Mouse (Mus musculus) stomach, embryonic 16.5 days (tissue): ENCODE results near the gene Ifrd2. TPM values are rescaled to one million over a fixed set of nuclear protein-coding genes. Genes with fewer than 3 reads are reported as not detected.
A peak's percentile ranks its signal among the peaks of the same experiment; 100 is the strongest.

Source experiments
- ATAC-seq: fragments of 200-750 bp; cut with Nextera tagmentation; 2 replicates; pipeline ENCODE4 v1.8.0; 2017; ENCODE audit warnings: moderate number of reproducible peaks, moderate TSS enrichment; ENCODE audit not compliant: insufficient read depth, low FRiP score
- H3K27ac ChIP-seq: fragments of 300-500 bp; sonication (generic); 2 replicates; pipeline ENCODE4 v1.5.1; 2014; ENCODE audit warnings: low read length
- H3K27me3 ChIP-seq: fragments of 300-500 bp; sonication (generic); 2 replicates; pipeline ENCODE4 v1.6.1; 2014; ENCODE audit warnings: low read length, control low read depth, mixed read lengths; ENCODE audit not compliant: control insufficient read depth, insufficient read depth
- H3K36me3 ChIP-seq: fragments of 300-500 bp; sonication (generic); 2 replicates; pipeline ENCODE4 v1.6.1; 2014; ENCODE audit warnings: low read length; ENCODE audit not compliant: control insufficient read depth, insufficient read depth
- H3K4me1 ChIP-seq: fragments of 300-500 bp; sonication (generic); 2 replicates; pipeline ENCODE4 v1.6.1; 2014; ENCODE audit warnings: low read length, control low read depth, mixed read lengths; ENCODE audit not compliant: control insufficient read depth, insufficient read depth
- H3K4me2 ChIP-seq: fragments of 300-500 bp; sonication (generic); 2 replicates; pipeline ENCODE4 v1.6.1; 2014; ENCODE audit warnings: low read depth, low read length, mixed read lengths
- H3K4me3 ChIP-seq: fragments of 300-500 bp; sonication (generic); replicated peaks from 2 replicates; pipeline ENCODE4 v1.5.1; 2014; ENCODE audit warnings: mild to moderate bottlenecking, low read length
- H3K9ac ChIP-seq: fragments of 300-500 bp; sonication (generic); 2 replicates; pipeline ENCODE4 v1.6.1; 2014; ENCODE audit warnings: low read length
- H3K9me3 ChIP-seq: fragments of 300-500 bp; sonication (generic); replicated peaks from 2 replicates; pipeline ENCODE4 v1.6.1; 2016; ENCODE audit warnings: low read length, control low read depth; ENCODE audit not compliant: control insufficient read depth
- WGBS: fragments of 180-500 bp; shearing (Covaris S2); extraction: QIAGEN DNeasy Blood & Tissue Kit; methylation state at CpG from one replicate; pipeline ENCODE4 v1.1.7; 2014; 5-methylcytosine and 5-hydroxymethylcytosine counted together
- polyA plus RNA-seq: library from polyadenylated mRNA; unstranded; fragments of >200 nt; fragmentation: Nextera tagmentation; extraction: Ambion mirVana; gene quantifications from 2 replicates; pipeline ENCODE4 v1.2.1, GENCODE M21; 2015

Ifrd2 gene
- polyA plus RNA-seq, 1 experiment from 2014 or later: 62.0 TPM

DNA sequence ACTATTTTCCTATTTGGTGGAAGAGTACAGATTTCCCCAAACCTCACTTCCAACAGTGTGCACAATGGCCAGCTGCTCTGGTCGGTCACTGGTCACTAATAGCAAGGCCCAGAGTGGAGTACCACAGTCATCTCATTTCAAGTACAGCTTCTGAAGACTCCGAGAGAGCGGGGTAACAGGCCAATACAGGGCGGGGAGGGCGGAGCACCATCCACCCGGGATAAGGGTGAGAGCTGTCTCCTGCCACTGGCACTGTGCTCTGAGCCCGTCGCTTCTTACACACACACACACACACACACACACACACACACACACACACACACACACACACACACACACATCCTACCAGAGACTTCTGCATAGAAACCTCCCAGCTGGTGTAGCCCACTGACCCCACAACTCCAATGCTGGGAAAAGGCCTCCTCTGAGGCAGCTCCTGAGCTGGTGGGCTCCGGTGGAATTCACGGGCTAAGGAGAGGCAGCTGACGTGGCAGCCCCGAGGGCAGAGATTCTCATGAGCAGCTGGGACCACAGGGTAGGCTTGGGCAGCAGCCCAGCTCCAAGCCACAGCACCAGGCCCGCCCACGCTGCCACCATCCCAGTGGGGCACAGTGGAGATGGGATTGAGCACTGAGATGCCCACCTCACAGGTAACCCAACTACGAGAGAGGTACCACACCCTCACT, 38.9 kb downstream of the Ifrd2 start:
- peak overlapping the region; percentile 80 for H3K27ac ChIP-seq
- 0 out of 2 replicates have a peak, but pooled peaks cover 2% of the 10 kb centered on the region for H3K36me3 ChIP-seq
- H3K9ac ChIP-seq: peak overlapping the region; percentile 70
- H3K9me3 ChIP-seq: no peaks in the 10 kb centered on the region
- WGBS: 31% methylated on average over 14 of the region's 15 CpGs
- H3K4me2 ChIP-seq: peak overlapping the region; percentile 23
- H3K27me3 ChIP-seq: no peaks in the 10 kb centered on the region
- ATAC-seq: peak; percentile 12
- peaks cover 64% of the 10 kb centered on the region for H3K4me1 ChIP-seq
- H3K4me3 ChIP-seq: no peak overlapping the region

DNA sequence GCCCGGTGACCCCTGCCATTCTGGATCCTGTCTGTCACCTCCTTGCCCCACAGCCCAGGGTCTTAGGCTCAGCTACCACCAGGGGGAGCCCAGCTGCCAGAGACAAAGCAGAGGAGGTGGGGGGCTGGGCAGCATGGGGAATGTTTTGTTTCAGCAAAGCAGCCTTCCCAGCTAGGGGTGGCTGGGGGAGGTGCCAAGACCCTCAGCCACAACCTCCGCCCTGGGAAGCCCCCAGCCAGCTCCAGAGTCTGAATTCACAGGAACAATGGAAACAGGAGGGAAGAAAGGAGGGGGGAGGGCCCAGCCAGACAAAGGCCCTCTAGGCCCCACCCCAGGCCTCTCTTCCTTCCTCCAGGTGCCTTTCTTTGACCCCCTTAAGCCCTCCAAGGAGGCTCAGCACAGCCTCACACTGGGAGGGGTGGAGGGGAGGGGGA, 39.4 kb downstream of the Ifrd2 start:
- peak; percentile 62 for ATAC-seq
- WGBS: 6% methylated on average over 2 of the region's 2 CpGs
- Histone ChIP-seq H3K4me2 (peak overlapping the region; percentile 23), H3K4me3 (no peak overlapping the region), H3K36me3 (0 out of 2 replicates have a peak, but pooled peaks cover 2% of the 10 kb centered on the region), H3K9ac (peak overlapping the region; percentile 70), H3K27me3 (no peaks in the 10 kb centered on the region), H3K4me1 (peaks cover 67% of the 10 kb centered on the region), H3K27ac (peak overlapping the region; percentile 80), H3K9me3 (no peaks in the 10 kb centered on the region)

DNA sequence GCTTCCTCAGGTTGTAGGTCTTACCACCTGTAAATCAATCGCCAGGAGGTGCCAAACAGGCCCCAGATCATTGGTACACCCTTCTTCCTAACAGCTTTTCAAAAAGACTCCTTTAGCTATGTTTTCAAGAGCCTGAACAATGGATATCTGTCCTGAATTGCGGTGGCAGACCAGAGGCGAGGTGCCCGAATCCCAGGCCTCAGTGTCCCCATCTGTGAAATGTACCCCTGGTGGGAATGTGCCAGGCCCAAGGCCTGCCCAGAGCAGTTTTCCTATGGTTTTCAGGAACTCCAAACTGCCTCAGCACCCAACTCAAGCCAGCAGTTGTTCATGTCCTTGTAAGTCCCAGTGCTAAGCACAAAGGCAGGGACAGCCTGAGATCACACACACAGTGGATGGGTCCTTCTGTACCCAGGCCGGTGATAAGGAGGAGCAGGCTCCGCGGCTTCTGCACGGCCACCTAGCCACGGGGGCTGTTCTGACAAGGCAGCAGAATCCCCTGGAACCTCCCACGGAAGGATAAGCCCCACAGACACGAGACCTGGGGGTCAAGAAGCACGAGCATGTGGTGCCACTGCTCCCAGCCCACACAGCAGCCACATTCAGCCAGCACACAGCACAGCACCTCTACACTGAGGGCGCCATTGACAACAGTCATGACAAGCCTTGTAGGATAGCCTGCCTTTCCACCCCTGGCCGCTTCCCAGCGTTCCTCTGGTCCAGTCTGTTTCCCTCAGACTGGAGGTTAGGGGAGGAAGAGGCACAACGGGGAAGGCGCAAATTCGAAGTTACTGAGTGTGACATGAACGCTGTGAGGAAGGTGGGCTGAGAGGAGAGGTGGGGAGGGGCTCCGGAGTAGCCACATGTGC, 40.2 kb downstream of the Ifrd2 start:
- Histone ChIP-seq H3K27me3 (no peaks in the 10 kb centered on the region), H3K27ac (peak overlapping the region; percentile 80), H3K4me2 (peak overlapping the region; percentile 41; the same call in 1 of the 2 replicates), H3K9me3 (no peaks in the 10 kb centered on the region), H3K9ac (peak overlapping the region; percentile 70; the same call in 1 of the 2 replicates), H3K36me3 (0 out of 2 replicates have a peak, but pooled peaks cover 2% of the 10 kb centered on the region), H3K4me1 (peaks cover 75% of the 10 kb centered on the region), H3K4me3 (no peak overlapping the region)
- ATAC-seq: no peak
- 42% methylated on average over 20 of the region's 20 CpGs for WGBS

DNA sequence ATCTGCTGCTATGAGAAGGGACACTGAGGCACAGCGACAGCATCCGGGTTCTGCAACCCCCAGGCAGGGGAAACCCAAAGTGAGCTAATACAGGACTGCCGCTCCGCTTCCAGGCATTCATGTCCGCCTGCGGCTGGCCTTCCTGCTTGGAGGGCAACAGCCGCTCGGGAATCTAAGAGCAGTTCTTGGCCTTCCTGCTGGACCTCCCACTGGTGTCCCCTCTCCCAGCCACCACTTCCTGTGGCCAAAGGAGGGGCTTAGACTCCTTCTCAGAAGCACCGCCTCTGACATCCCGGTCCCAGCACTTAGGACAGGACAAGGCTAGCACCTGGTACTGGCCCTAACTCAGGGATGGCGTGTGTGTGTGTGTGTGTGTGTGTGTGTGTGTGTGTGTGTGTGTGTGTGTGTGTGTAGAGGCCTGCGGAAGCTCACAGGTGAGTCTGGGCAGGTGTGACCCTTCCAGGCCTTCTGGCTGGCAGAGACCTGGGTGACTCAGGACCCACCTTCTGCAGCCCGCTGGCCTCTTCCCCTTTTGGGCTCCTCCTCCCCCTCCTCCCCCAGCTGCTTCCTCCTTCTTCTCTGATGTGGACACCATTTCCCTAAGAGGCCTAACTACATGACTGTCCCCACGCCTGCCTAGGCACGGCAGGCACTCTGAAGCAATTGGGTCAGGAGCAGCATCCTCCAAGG, 41.4 kb downstream of the Ifrd2 start:
- Histone ChIP-seq H3K36me3 (0 out of 2 replicates have a peak, but pooled peaks cover 2% of the 10 kb centered on the region), H3K27ac (peak overlapping the region; percentile 80), H3K9me3 (no peaks in the 10 kb centered on the region), H3K4me1 (peaks cover 79% of the 10 kb centered on the region), H3K4me3 (no peak overlapping the region), H3K9ac (peak overlapping the region; percentile 48), H3K4me2 (peak overlapping the region; percentile 41), H3K27me3 (no peaks in the 10 kb centered on the region)
- 52% methylated on average over 15 of the region's 15 CpGs for WGBS
- ATAC-seq: no peak

DNA sequence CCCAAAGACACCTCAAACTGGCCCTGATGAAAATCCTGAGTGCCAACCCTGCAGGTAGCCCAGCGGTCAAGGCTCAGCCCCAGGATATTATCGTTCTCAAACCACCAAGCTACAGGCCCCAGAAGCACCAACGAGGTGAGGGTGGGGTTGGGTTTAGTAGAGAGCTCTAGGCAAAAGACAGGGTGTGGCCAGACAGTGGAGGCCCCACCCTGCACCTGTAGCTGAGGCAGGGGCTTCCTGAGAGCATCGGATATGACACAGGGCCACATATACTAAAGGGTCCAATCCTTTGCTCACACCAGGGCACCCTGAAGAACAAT, 41.9 kb downstream of the Ifrd2 start:
- peaks cover 75% of the 10 kb centered on the region for H3K4me1 ChIP-seq

DNA sequence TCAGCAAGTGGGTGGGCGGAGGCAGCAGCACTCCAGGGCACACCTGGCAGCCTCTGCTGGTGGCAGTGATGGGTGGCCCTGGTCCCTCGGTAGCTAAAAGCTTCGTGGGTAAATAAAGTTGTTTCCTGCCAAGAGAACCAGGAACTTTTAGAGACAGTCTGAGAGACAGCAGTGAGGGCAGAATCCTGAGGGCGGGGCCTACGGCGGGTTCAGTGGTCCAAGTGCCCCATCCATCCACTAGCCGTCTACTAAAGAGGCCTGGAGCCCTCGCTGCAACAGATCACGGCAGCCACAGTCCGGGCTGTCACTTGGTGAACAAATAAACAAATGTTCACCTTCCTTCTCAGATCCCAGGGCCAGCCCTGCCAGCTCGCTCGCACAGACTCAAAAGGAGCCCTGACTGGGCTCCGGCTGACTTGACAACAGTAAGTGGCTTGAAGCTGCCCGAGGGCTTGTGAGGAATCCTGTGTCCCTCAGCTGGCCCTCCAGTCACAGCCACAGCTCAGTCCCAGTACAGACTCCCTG, 42.5 kb downstream of the Ifrd2 start:
- peak overlapping the region; percentile 47 for H3K9ac ChIP-seq
- peak overlapping the region; percentile 41 for H3K4me2 ChIP-seq
- 22% methylated on average over 14 of the region's 14 CpGs for WGBS
- H3K4me3 ChIP-seq: no peak overlapping the region; the same call in 1 of the 2 replicates
- no peaks in the 10 kb centered on the region for H3K27me3 ChIP-seq
- H3K9me3 ChIP-seq: no peaks in the 10 kb centered on the region
- peaks cover 69% of the 10 kb centered on the region for H3K4me1 ChIP-seq
- H3K27ac ChIP-seq: peak overlapping the region; percentile 80
- ATAC-seq: no peak
- no peaks in the 10 kb centered on the region for H3K36me3 ChIP-seq

More for the DNA sequence above, 41.9 kb downstream of the Ifrd2 start:
- no peak for ATAC-seq
- no peak overlapping the region for H3K4me3 ChIP-seq
- no peaks in the 10 kb centered on the region for H3K36me3 ChIP-seq
- H3K4me2 ChIP-seq: peak overlapping the region; percentile 41; the same call in 1 of the 2 replicates
- peak overlapping the region; percentile 47 for H3K9ac ChIP-seq
- no peaks in the 10 kb centered on the region for H3K27me3 ChIP-seq
- no peaks in the 10 kb centered on the region for H3K9me3 ChIP-seq
- WGBS: 34% methylated on average over 4 of the region's 4 CpGs
- peak overlapping the region; percentile 80 for H3K27ac ChIP-seq

DNA sequence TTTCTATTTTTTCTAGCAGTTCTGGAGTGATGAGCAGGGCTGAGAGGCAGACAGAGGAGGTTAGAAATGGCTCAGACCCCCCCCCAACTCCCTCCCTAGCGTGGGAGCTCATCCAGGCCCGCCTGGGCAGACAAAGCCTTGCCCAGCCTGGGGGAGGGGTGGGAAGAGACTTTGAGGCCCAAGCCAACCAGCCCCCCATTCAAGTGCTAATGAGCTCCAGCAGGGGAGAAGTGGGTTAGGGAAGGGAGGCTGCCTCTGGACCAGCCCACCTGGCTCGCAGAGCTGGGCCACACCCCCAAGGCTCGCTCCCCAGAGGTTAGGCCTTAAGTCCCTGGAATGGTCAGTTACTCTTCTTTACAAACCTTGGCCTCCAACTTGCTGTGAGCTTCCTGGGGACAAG, 43.1 kb downstream of the Ifrd2 start:
- H3K27me3 ChIP-seq: no peaks in the 10 kb centered on the region
- peaks cover 69% of the 10 kb centered on the region for H3K4me1 ChIP-seq
- no peak for ATAC-seq
- H3K4me3 ChIP-seq: no peak overlapping the region
- 12% methylated on average over 4 of the region's 4 CpGs for WGBS
- H3K4me2 ChIP-seq: peak overlapping the region; percentile 41
- H3K9me3 ChIP-seq: no peaks in the 10 kb centered on the region
- no peaks in the 10 kb centered on the region for H3K36me3 ChIP-seq
- peak overlapping the region; percentile 47 for H3K9ac ChIP-seq
- H3K27ac ChIP-seq: peak overlapping the region; percentile 80

DNA sequence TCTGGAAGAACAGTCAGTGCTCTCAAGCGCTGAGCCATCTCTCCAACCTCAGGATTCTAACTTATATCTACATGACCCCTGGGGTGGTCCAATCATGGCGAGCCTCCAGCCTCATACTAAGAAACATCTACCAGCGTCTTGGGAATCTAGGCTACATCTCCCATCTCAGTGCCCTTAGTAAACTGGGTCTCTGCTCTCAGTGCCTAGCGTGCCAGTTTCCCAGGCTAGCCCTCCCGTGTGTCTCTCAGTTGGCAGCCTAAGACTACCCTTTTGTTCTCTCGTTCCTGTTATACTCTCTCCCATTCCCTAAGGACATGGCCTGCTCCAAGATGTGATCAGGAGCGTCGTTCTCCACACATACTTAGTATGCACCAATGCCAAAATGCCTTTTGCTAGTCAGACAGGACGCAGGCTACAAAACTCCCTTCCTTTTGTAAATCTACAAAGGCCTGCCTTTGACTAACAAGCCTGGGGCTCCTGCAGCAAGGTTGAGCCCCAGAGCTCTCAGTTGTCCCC, 43.9 kb downstream of the Ifrd2 start:
- Histone ChIP-seq H3K27ac (peak overlapping the region; percentile 38), H3K4me2 (peak overlapping the region; percentile 99; the same call in 1 of the 2 replicates), H3K4me1 (peaks cover 71% of the 10 kb centered on the region), H3K36me3 (no peaks in the 10 kb centered on the region), H3K4me3 (no peak overlapping the region), H3K9me3 (no peaks in the 10 kb centered on the region), H3K9ac (peak overlapping the region; percentile 47), H3K27me3 (no peaks in the 10 kb centered on the region)
- WGBS: 74% methylated on average over 9 of the region's 9 CpGs
- no peak for ATAC-seq
